Mouse (Mus musculus) kidney, embryonic 14.5 days (tissue): ENCODE measurements around the gene Bbx. TPM values are rescaled to one million over a fixed set of nuclear protein-coding genes. Genes with fewer than 3 reads are reported as not detected.

Experiments
- ATAC-seq: fragments of 200-750 bp; cut with Nextera tagmentation; 2 replicates; pipeline ENCODE4 v1.8.0; 2017; ENCODE audit warnings: moderate number of reproducible peaks, mild to moderate bottlenecking, moderate TSS enrichment, moderate library complexity; ENCODE audit not compliant: low FRiP score, low TSS enrichment
- H3K27ac ChIP-seq: fragments of 300-500 bp; sonication (generic); 2 replicates; pipeline ENCODE4 v1.5.1; 2014; ENCODE audit warnings: low read depth, mild to moderate bottlenecking, low read length, moderate library complexity, mixed read lengths
- H3K27me3 ChIP-seq: fragments of 300-500 bp; sonication (generic); 2 replicates; pipeline ENCODE4 v1.6.1; 2014; ENCODE audit warnings: mild to moderate bottlenecking, low read length; ENCODE audit not compliant: control insufficient read depth, insufficient read depth
- H3K36me3 ChIP-seq: fragments of 300-500 bp; sonication (generic); 2 replicates; pipeline ENCODE4 v1.6.1; 2014; ENCODE audit warnings: low read length, mixed read lengths; ENCODE audit not compliant: control insufficient read depth, insufficient read depth
- H3K4me1 ChIP-seq: fragments of 300-500 bp; sonication (generic); 2 replicates; pipeline ENCODE4 v1.6.1; 2014; ENCODE audit warnings: low read length, mixed read lengths; ENCODE audit not compliant: control insufficient read depth, insufficient read depth
- H3K4me2 ChIP-seq: fragments of 300-500 bp; sonication (generic); replicated peaks from 2 replicates; pipeline ENCODE4 v1.6.1; 2014; ENCODE audit warnings: low read depth, mild to moderate bottlenecking, low read length
- H3K4me3 ChIP-seq: fragments of 300-500 bp; sonication (generic); 2 replicates; pipeline ENCODE4 v1.5.1; 2014; ENCODE audit warnings: mild to moderate bottlenecking, low read length
- H3K9ac ChIP-seq: fragments of 300-500 bp; sonication (generic); 2 replicates; pipeline ENCODE4 v1.6.1; 2014; ENCODE audit warnings: low read depth, mild to moderate bottlenecking, low read length, moderate library complexity
- H3K9me3 ChIP-seq: fragments of 300-500 bp; sonication (generic); 2 replicates; pipeline ENCODE4 v1.6.1; 2016; ENCODE audit warnings: low read length; ENCODE audit not compliant: control insufficient read depth
- WGBS: fragments of 180-500 bp; shearing (Covaris S2); extraction: QIAGEN DNeasy Blood & Tissue Kit; methylation state at CpG from one replicate; pipeline ENCODE4 v1.1.7; 2014; 5-methylcytosine and 5-hydroxymethylcytosine counted together
- polyA plus RNA-seq: library from polyadenylated mRNA; unstranded; fragments of >200 nt; fragmentation: Nextera tagmentation; extraction: Ambion mirVana; gene quantifications from 2 replicates; pipeline ENCODE4 v1.2.1, GENCODE M21; 2014

Gene Bbx
- polyA plus RNA-seq, 1 experiment from 2014 or later, result 64.9 TPM

DNA sequence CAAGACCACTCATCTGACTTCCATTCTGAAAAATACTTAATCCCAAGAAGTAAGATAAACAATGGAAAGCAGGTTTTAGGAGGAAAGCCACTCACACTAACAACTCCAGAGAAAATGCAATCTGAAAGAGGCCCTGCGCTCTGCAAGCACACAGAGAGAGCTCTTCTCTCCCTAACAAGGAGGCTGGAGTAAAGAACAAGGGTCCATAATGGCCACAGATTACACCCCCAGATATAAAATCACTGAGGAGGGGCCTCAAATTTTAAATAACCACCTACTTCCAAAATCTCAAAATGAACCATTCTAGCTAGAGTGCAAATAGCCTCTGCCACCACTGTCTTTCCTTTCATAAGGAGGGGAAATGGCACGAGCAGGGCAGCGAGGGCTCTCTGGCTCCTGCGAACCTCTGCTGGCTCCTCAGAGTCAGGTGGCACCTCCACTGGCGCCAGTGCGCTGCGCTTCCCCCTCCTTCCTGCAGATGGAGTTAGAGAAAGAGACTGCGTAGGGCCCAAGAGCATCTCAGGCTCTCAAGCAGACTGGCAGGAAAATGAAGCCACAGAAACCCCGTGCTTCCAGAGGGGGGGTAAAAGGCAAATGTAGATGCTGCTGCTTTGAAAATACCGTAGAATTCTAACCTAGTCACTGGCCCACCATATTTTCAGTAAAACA is 51.4 kb downstream of the Bbx start:
- Histone ChIP-seq H3K9me3 (no peaks in the 10 kb centered on the region), H3K27ac (no peak overlapping the region), H3K4me1 (peaks cover 10% of the 10 kb centered on the region; the same call in 1 of the 2 replicates), H3K27me3 (no peaks in the 10 kb centered on the region), H3K36me3 (no peaks in the 10 kb centered on the region), H3K4me3 (no peak overlapping the region), H3K4me2 (peak overlapping the region; percentile 30), H3K9ac (no peak overlapping the region)
- ATAC-seq, result peak; percentile 86
- 24% methylated on average over 10 of the region's 10 CpGs for WGBS

DNA sequence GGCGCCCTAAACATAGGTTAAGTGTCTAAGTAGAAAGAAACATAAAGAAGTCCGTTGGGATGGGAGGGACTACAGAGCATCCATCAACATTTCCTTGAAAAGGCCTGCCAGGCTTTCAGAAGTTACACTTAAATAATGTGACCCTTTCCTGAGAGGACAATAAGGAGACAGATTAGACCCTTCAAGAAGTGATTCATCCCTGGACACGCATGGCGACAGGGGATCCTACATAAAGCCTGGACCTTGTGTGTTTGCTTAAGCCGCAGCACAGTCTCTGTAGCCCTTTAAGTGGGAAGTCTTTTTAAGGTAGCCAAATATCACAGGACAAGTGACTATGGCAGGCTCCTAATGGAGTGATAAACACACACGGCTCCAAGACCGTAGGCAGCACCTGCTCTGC is 52.0 kb downstream of the Bbx start:
- no peaks in the 10 kb centered on the region for H3K36me3 ChIP-seq
- WGBS, result 26% methylated on average over 7 of the region's 7 CpGs
- H3K4me3 ChIP-seq, result no peak overlapping the region
- no peaks in the 10 kb centered on the region for H3K27me3 ChIP-seq
- H3K9ac ChIP-seq, result no peak overlapping the region
- H3K9me3 ChIP-seq, result no peaks in the 10 kb centered on the region
- H3K4me1 ChIP-seq, result peaks cover 10% of the 10 kb centered on the region; the same call in 1 of the 2 replicates
- H3K4me2 ChIP-seq, result no peak overlapping the region
- 0 out of 2 replicates have a peak, but pooled peaks have one; percentile 26 for ATAC-seq
- H3K27ac ChIP-seq, result no peak overlapping the region

DNA sequence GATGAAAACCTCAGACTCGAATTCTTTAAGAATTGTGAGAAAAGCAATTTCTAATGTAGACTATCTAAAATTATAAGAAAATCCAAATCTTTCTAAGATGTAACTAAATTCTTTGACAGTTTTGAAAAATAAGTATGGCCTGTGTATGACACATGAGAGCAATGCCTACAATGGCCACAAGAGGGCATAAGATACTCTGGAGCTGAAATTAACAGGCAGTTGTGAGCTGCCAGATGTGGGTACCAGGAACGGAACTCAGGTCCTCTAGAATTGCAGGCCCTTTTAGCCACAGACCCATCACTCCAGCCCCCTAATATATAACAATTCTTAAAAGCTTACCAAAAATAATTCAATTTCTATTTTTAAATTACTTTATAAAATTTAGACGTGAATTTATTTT is 57.6 kb downstream of the Bbx start:
- Histone ChIP-seq H3K27me3 (no peaks in the 10 kb centered on the region), H3K27ac (no peak overlapping the region), H3K4me1 (no peaks in the 10 kb centered on the region), H3K9me3 (no peaks in the 10 kb centered on the region), H3K9ac (no peak overlapping the region), H3K4me3 (no peak overlapping the region), H3K4me2 (no peak overlapping the region), H3K36me3 (no peaks in the 10 kb centered on the region)
- no peak for ATAC-seq
- 90% methylated on average over 3 of the region's 3 CpGs for whole genome bisulfite sequencing

DNA sequence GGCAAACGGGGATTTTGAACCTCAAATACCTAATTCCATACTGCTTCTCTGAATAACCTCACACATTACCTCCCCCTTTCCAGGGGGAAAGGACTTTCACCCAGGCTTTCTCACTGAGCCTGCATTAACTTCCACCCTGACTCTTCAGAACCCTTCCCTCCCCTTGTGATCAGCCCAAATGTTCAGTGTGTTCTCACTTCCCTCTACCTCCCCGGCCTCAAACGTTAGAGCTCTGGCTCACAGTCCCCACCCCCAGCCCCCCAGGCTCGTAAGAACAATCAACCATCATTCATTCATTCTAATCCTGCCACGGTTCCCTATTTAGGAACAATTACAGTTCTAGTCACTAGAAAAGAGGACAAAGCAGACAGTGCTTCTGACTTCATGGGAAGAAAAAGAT is 58.5 kb downstream of the Bbx start:
- ATAC-seq, result no peak
- no peak overlapping the region for H3K27ac ChIP-seq
- H3K4me3 ChIP-seq, result no peak overlapping the region
- H3K36me3 ChIP-seq, result no peaks in the 10 kb centered on the region
- WGBS, result 41% methylated on average over 5 of the region's 5 CpGs
- no peaks in the 10 kb centered on the region for H3K27me3 ChIP-seq
- H3K4me2 ChIP-seq, result no peak overlapping the region
- no peak overlapping the region for H3K9ac ChIP-seq
- H3K9me3 ChIP-seq, result no peaks in the 10 kb centered on the region
- H3K4me1 ChIP-seq, result no peaks in the 10 kb centered on the region

DNA sequence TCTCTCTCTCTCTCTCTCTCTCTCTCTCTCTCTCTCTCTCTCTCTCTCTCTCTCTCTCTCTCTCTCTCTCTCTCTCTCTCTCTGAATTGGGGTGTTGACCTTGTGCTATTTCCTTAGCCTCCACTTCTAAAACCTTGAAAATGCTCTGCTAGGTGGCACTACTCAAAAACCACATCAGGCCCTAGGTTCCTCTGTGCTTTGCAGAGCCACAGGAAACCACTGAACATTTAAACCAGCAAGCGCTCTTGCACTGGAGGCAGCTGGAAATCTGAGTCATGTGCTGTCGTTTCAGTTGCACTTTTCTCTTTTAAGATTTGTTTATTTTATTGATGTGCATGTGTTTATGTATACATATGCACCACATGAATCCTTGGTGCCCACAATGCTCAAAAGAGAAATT is 59.6 kb downstream of the Bbx start:
- Histone ChIP-seq H3K4me1 (no peaks in the 10 kb centered on the region), H3K4me3 (no peak overlapping the region), H3K27me3 (no peaks in the 10 kb centered on the region), H3K36me3 (no peaks in the 10 kb centered on the region), H3K9me3 (no peaks in the 10 kb centered on the region), H3K27ac (no peak overlapping the region), H3K4me2 (no peak overlapping the region), H3K9ac (no peak overlapping the region)
- 58% methylated on average over 2 of the region's 2 CpGs for WGBS
- no peak for ATAC-seq

DNA sequence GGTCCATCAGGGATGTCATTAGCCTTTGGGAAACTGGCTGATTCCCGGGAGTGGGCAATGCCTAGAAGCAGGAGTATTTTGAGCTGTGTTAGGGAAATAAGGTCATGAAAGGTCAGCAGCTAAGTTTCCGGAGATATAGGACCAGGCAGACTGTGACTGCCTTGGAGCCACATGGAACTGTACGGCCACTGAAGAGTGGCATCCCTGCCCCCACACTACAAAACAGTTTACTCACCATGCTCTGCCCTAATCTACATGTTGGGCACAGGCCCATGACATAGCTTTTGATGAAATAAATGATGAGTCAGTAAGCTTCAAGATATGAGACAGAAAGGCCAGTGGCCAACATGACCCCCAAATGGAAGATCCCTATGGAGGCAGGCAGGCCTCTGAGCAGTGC is 60.7 kb downstream of the Bbx start:
- WGBS, result 36% methylated on average over 3 of the region's 3 CpGs
- Histone ChIP-seq H3K4me1 (no peaks in the 10 kb centered on the region), H3K9ac (no peak overlapping the region), H3K4me2 (no peak overlapping the region), H3K27me3 (no peaks in the 10 kb centered on the region), H3K36me3 (no peaks in the 10 kb centered on the region), H3K27ac (no peak overlapping the region), H3K9me3 (no peaks in the 10 kb centered on the region), H3K4me3 (no peak overlapping the region)
- ATAC-seq, result no peak

DNA sequence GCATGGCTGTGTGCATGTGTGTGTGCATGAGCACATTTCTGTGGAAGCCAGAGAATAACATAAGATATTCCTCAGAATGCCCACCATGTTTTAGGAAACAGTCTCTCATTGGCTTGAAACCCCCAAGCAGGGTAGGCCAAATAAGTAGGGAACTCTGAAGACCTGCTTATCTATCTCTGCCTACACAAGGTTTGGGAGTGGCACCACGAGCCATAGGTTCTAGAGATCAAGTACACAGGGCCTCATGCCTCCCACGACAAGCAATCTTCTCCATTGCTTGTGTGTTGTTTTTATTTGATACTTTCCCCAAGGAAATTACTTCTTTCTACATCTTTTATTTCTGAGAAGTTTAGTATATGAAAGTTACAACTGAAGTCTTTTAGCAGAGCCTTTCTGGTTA is 61.8 kb downstream of the Bbx start:
- WGBS, result 66% methylated on average over 2 of the region's 2 CpGs
- no peaks in the 10 kb centered on the region for H3K9me3 ChIP-seq
- ATAC-seq, result no peak

DNA sequence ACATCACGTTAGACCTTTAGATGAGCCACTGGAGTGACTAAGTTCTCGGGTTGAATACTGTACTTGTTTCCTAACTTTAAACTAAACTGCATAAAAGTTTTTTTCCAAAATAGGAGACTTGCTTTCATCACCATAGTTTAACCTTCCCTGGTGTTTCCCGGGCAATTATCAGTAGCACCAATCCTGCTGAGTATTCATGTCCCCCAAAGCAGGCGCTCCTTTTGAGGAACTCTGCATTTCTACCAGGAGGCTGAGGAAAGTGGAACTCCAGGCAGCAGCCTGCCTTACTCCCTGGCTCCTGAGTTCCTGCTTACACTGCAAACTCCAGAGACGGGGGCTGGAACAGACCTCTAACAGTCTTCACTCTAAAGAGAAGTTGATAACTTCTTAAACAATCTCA is 65.6 kb downstream of the Bbx start:
- H3K9ac ChIP-seq, result no peak overlapping the region
- H3K27ac ChIP-seq, result no peak overlapping the region
- H3K9me3 ChIP-seq, result no peaks in the 10 kb centered on the region
- peaks cover 9% of the 10 kb centered on the region; the same call in 1 of the 2 replicates for H3K4me1 ChIP-seq
- no peak overlapping the region for H3K4me2 ChIP-seq
- no peak for ATAC-seq
- no peak overlapping the region for H3K4me3 ChIP-seq
- 51% methylated on average over 5 of the region's 5 CpGs for WGBS
- no peaks in the 10 kb centered on the region for H3K27me3 ChIP-seq
- H3K36me3 ChIP-seq, result no peaks in the 10 kb centered on the region

More for the DNA sequence above, 61.8 kb downstream of the Bbx start:
- H3K4me2 ChIP-seq, result no peak overlapping the region
- H3K27me3 ChIP-seq, result no peaks in the 10 kb centered on the region
- no peak overlapping the region for H3K4me3 ChIP-seq
- H3K36me3 ChIP-seq, result no peaks in the 10 kb centered on the region
- H3K27ac ChIP-seq, result no peak overlapping the region
- no peak overlapping the region for H3K9ac ChIP-seq
- 0 out of 2 replicates have a peak, but pooled peaks cover 2% of the 10 kb centered on the region for H3K4me1 ChIP-seq

DNA sequence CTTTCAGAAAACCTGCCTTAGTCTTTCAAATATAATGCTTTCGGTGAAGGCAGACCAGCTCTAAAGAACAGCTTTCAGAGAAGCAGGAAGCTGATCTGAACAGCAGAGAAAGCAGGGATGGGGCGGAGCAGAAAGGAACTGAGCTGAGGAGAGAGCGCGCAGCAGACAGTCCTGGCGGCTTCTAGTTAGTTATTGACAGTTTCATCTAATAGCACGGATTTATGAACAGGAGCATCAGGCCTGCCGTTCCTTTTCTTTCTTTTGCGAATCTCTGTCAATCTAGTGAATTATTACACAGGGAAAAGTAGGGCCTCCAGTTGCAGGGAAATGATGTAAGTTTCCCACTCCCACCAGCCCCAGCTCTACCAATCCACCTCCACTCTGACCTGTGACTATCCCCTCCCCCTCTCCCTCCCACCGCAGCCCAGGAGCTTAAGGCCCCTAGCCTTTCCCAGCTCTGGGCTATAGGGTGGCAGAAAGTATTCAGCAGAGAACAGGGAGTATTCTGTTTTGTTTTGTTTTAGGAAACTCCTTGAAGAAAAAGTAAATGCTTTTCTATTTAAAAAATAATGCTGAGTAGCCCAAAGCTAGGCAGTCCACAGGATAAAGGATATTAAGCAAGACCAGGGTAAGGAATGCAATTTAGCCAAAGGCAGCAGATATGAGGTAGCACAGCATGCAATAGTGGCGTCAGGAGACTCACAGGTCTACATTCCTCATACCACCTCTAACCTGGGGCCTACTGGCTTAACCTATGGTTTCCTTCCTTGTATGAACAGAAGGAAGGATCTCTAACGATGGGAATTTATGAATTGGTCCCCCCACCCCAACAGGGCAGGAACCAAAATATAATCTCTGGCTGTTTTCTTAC is 67.8 kb downstream of the Bbx start:
- peak overlapping the region; percentile 51 for H3K9ac ChIP-seq
- 4% methylated on average over 11 of the region's 11 CpGs for WGBS

More for the DNA sequence above, 67.8 kb downstream of the Bbx start:
- peak overlapping the region; percentile 92 for H3K27ac ChIP-seq
- H3K4me3 ChIP-seq, result peak overlapping the region; percentile 46
- H3K4me1 ChIP-seq, result peaks cover 9% of the 10 kb centered on the region; the same call in 1 of the 2 replicates
- H3K4me2 ChIP-seq, result peak overlapping the region; percentile 52
- ATAC-seq, result peak; percentile 99
- no peaks in the 10 kb centered on the region for H3K36me3 ChIP-seq
- H3K9me3 ChIP-seq, result no peaks in the 10 kb centered on the region
- no peaks in the 10 kb centered on the region for H3K27me3 ChIP-seq
